Mouse (Mus musculus) embryonic facial prominence, embryonic 10.5 days (tissue): ENCODE results near the gene Cnga1. TPM values are rescaled to one million over a fixed set of nuclear protein-coding genes. Genes with fewer than 3 reads are reported as not detected.

ENCODE experiments used
- DNase-seq: peaks from one replicate; pipeline ENCODE4 v3.0.0-alpha.2; 2017; ENCODE audit warnings: low spot score
- H3K27ac ChIP-seq: fragments of 300-500 bp; sonication (generic); replicated peaks from 2 replicates; pipeline ENCODE4 v1.5.1; 2016; ENCODE audit warnings: mild to moderate bottlenecking
- H3K27me3 ChIP-seq: fragments of 300-500 bp; sonication (generic); replicated peaks from 2 replicates; pipeline ENCODE4 v1.6.1; 2016; ENCODE audit warnings: low read depth, mild to moderate bottlenecking; ENCODE audit not compliant: poor library complexity, severe bottlenecking
- H3K36me3 ChIP-seq: fragments of 300-500 bp; sonication (generic); replicated peaks from 2 replicates; pipeline ENCODE4 v1.6.1; 2016; ENCODE audit warnings: mild to moderate bottlenecking, moderate library complexity
- H3K4me1 ChIP-seq: fragments of 300-500 bp; sonication (generic); 2 replicates; pipeline ENCODE4 v1.6.1; 2016
- H3K4me3 ChIP-seq: fragments of 300-500 bp; sonication (generic); 2 replicates; pipeline ENCODE4 v1.5.1; 2016; ENCODE audit warnings: mild to moderate bottlenecking, moderate library complexity
- H3K9me3 ChIP-seq: fragments of 300-500 bp; sonication (generic); 2 replicates; pipeline ENCODE4 v1.6.1; 2016; ENCODE audit warnings: mild to moderate bottlenecking
- WGBS: fragments of 180-500 bp; shearing (Covaris S2); methylation state at CpG from one replicate; pipeline ENCODE4 v1.1.7; 2016; 5-methylcytosine and 5-hydroxymethylcytosine counted together
- polyA plus RNA-seq: library from polyadenylated mRNA; unstranded; fragments of >200 nt; fragmentation: Nextera tagmentation; extraction: Ambion mirVana; gene quantifications from 2 replicates; pipeline ENCODE4 v1.2.1, GENCODE M21; 2016

Gene Cnga1
- polyA plus RNA-seq: not detected in 2 replicates

DNA sequence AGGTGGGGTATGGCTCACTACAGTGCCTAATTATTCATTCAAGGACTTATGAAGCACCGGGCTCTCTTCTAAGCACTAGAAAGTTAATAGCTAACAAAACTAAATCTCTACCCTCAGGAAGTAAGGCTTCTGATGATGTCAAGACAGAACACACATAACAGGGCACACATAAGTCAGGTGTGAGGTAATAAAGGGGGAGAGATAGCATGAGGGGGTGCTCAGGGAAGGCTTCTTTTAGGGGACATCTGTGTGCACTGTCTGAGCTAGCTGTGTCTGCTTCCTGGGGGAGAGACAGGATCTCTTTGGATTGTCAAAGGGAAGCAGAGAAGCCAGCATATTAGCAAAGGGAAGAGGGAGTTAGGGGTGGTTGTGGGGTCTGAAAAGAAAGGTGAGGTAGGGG is at the start of gene Cnga1:
Gene Cnga1 (minus strand): TSS at position 101 of the 400 bp plus-strand sequence.
- Histone ChIP-seq H3K4me1 (peaks cover 15% of the 10 kb centered on the region), H3K4me3 (no peak within 1 kb of the TSS), H3K27me3 (peaks cover 48% of the 10 kb centered on the region), H3K27ac (no peak within 1 kb of the TSS), H3K36me3 (no peaks in the 10 kb centered on the region), H3K9me3 (no peaks in the 10 kb centered on the region)
- 89% methylated on average over 1 of the region's 1 CpGs for WGBS
- no peak for DNase-seq

DNA sequence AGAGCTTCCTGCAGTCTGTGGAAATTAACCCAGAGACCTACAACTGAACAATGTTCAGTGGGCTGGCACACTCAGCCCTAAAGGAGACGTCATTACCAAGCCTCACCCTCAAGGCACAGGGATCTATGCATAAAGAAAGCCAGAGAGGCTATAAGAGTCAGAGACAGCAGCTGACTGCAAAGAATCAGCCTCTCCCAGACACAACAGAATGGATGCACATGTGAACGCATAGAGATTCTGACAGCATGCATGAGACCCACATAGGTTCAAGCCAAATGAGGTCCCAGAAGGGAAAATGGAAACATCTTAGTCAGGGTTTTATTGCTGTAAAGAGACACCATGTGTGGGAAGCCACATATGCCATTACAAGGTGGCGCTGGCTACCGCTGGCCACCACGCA is 46.4 kb upstream of the Cnga1 start:
- Histone ChIP-seq H3K36me3 (no peaks in the 10 kb centered on the region), H3K9me3 (no peaks in the 10 kb centered on the region), H3K4me1 (no peaks in the 10 kb centered on the region), H3K27me3 (no peaks in the 10 kb centered on the region), H3K27ac (no peak overlapping the region), H3K4me3 (no peak overlapping the region)
- 94% methylated on average over 5 of the region's 5 CpGs for WGBS
- no peak for DNase-seq

- no peaks in the 10 kb centered on the region for H3K4me1 ChIP-seq
- no peak overlapping the region for H3K27ac ChIP-seq
- DNase-seq: no peak
- no peaks in the 10 kb centered on the region for H3K9me3 ChIP-seq
- H3K4me3 ChIP-seq: no peak overlapping the region
- H3K36me3 ChIP-seq: no peaks in the 10 kb centered on the region
- H3K27me3 ChIP-seq: no peaks in the 10 kb centered on the region
- 92% methylated on average over 7 of the region's 7 CpGs for WGBS
Observed at GRCm38 (mm10) chr5:72689556-72689955, 45.5 kb upstream of the Cnga1 start.

- no peaks in the 10 kb centered on the region for H3K36me3 ChIP-seq
- H3K27me3 ChIP-seq: no peaks in the 10 kb centered on the region
- WGBS: 92% methylated on average over 6 of the region's 6 CpGs
- no peak overlapping the region for H3K27ac ChIP-seq
- H3K4me3 ChIP-seq: no peak overlapping the region
- 0 out of 2 replicates have a peak, but pooled peaks cover 2% of the 10 kb centered on the region for H3K9me3 ChIP-seq
- DNase-seq: no peak
- H3K4me1 ChIP-seq: no peaks in the 10 kb centered on the region
Observed at GRCm38 (mm10) chr5:72681451-72681850, 37.4 kb upstream of the Cnga1 start.

DNA sequence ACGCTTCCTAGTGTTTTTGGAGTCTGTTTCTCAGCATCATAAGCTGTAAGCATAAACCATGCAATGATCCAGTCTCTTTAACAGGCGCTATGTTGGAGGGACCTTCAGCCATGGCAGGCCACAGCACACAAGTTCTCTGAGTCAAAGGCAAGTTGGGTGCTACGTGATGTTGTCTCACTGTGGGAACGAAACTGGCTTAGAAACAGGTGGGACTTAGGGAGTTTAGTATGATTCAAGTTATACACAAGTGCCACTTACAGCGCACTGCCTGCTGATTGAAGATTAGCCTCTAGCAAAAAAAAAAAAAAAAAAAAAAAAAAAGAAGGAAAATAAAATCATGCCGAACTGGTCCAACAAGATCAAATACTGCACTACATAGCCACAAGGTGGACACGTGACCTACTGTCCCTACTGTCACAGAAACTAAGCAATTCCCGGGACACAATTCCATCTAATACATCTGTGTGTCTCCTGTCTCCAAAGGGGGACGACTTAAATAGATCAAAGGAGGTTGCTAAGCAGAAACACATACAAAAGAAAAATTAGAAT is 31.0 kb upstream of the Cnga1 start:
- no peaks in the 10 kb centered on the region for H3K9me3 ChIP-seq
- no peaks in the 10 kb centered on the region for H3K4me1 ChIP-seq
- no peak overlapping the region for H3K27ac ChIP-seq
- no peak for DNase-seq
- H3K27me3 ChIP-seq: no peaks in the 10 kb centered on the region
- 81% methylated on average over 9 of the region's 9 CpGs for WGBS
- no peak overlapping the region for H3K4me3 ChIP-seq
- no peaks in the 10 kb centered on the region for H3K36me3 ChIP-seq

GRCm38 (mm10) chr5:72671017-72671699 is 27.1 kb upstream of the Cnga1 start:
- no peak for DNase-seq
- Histone ChIP-seq H3K4me1 (no peaks in the 10 kb centered on the region), H3K9me3 (no peaks in the 10 kb centered on the region), H3K36me3 (no peaks in the 10 kb centered on the region), H3K27ac (no peak overlapping the region), H3K27me3 (no peaks in the 10 kb centered on the region), H3K4me3 (no peak overlapping the region)
- WGBS: 79% methylated on average over 8 of the region's 8 CpGs

- Histone ChIP-seq H3K27ac (no peak overlapping the region), H3K4me3 (no peak overlapping the region), H3K9me3 (no peaks in the 10 kb centered on the region), H3K4me1 (no peaks in the 10 kb centered on the region), H3K36me3 (no peaks in the 10 kb centered on the region), H3K27me3 (no peaks in the 10 kb centered on the region)
- 88% methylated on average over 9 of the region's 9 CpGs for WGBS
- DNase-seq: no peak
Observed at GRCm38 (mm10) chr5:72668351-72668750, 24.3 kb upstream of the Cnga1 start.

GRCm38 (mm10) chr5:72666428-72666827 is 22.4 kb upstream of the Cnga1 start:
- H3K36me3 ChIP-seq: no peaks in the 10 kb centered on the region
- H3K27me3 ChIP-seq: no peaks in the 10 kb centered on the region
- no peaks in the 10 kb centered on the region for H3K4me1 ChIP-seq
- WGBS: 83% methylated on average over 7 of the region's 7 CpGs
- no peaks in the 10 kb centered on the region for H3K9me3 ChIP-seq
- DNase-seq: no peak
- no peak overlapping the region for H3K27ac ChIP-seq
- H3K4me3 ChIP-seq: no peak overlapping the region

DNA sequence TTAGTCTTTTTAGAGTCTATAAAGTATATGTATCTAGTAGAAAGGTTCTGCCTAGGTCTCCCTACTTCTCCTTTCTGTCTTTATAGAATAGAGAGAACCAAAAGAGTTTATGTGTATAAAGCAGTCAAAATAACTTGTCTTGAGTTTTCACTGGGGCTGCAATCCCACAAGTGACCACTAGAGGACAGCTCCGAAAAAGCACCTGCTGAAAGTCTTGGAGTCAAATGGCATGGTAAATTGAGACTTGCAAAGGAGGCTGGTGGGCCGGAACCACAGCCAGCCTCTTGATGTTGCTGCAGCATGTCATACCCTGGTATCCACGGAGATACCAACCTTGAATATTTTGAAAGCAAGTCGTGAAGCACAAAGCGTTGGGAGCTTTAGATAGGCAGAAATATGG is 21.2 kb upstream of the Cnga1 start:
- no peaks in the 10 kb centered on the region for H3K36me3 ChIP-seq
- H3K27me3 ChIP-seq: no peaks in the 10 kb centered on the region
- peak; percentile 65 for DNase-seq
- no peak overlapping the region for H3K27ac ChIP-seq
- WGBS: 24% methylated on average over 5 of the region's 5 CpGs
- H3K9me3 ChIP-seq: no peaks in the 10 kb centered on the region
- H3K4me3 ChIP-seq: no peak overlapping the region
- no peaks in the 10 kb centered on the region for H3K4me1 ChIP-seq

DNA sequence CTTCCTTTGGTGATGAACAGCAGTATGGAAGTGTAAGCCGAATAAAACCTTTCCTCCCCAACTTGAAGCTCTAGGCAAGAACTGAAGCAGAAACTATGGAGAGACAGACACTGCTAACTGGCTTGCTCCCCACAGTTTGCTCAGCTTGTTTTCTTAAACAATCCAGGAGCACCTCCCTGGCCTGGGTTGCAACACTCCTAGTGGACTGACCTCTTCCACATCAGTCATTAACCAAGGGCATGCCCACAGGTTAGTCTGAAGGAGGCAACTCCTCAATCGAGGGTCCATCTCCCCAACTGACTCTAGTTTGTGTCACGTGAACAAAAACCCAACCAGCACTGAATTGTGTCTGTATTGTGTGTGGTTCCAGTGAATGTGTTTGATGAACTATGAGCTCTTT is 20.8 kb upstream of the Cnga1 start:
- Histone ChIP-seq H3K36me3 (no peaks in the 10 kb centered on the region), H3K9me3 (no peaks in the 10 kb centered on the region), H3K4me1 (no peaks in the 10 kb centered on the region), H3K27ac (no peak overlapping the region), H3K27me3 (no peaks in the 10 kb centered on the region), H3K4me3 (no peak overlapping the region)
- no peak for DNase-seq
- 58% methylated on average over 3 of the region's 3 CpGs for WGBS

DNA sequence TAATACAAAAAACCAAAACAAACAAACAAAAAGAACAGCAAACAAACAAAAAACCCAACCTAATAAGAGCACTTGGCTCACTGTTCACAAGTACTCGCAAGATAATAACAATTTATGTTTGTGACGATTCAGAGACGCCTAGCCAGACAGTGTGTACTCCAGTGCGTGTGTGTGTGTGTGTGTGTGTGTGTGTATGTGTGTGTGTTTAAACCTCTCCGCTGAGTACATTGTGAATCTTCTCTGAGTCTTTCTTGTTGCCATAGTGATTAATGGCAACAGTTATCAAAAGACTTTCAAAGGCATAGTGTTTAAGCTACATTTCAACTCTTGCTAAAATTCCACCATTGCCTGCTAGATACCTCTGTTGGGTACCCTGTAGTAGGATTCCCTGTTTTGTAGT is 20.1 kb upstream of the Cnga1 start:
- no peak for DNase-seq
- Histone ChIP-seq H3K9me3 (no peaks in the 10 kb centered on the region), H3K36me3 (no peaks in the 10 kb centered on the region), H3K4me3 (no peak overlapping the region), H3K27me3 (no peaks in the 10 kb centered on the region), H3K27ac (no peak overlapping the region), H3K4me1 (no peaks in the 10 kb centered on the region)
- WGBS: 89% methylated on average over 5 of the region's 5 CpGs

DNA sequence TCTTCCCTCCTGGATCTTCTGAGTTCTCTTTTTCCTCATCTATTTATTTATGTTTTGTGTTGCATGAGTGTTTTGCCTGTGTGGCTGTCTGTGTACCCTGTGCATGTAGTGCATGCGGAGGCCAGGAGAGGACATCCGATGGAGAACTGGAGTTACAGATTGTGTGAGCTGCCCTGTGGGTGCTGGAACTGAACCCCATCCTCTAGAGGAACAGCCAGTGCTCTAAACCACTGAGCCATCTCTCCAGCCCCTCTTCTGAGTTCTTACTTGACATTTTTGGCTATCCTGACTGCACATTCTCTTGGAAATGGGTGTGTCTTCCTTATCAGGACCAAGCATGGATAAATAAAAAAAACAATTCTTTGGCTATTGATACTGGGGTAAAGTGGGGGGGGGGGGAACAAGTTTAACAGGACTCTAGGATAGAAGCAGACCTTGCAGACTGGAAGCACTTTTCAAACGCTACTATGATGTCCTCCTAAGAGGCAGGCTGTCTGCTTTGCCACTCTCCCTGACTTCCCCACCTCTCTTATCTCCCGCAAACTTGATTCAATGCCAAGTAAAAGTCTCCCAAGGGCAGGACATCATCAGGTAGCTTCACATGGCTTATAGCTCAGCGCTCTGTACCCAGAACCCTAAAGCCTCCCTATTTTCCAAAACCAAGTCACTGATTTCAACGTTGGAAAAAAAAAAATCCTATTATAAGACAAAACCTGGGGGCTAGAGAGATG is 17.1 kb upstream of the Cnga1 start:
- WGBS: 87% methylated on average over 6 of the region's 6 CpGs
- no peak overlapping the region for H3K4me3 ChIP-seq
- no peaks in the 10 kb centered on the region for H3K27me3 ChIP-seq

GRCm38 (mm10) chr5:72658375-72658774 is 14.3 kb upstream of the Cnga1 start:
- Histone ChIP-seq H3K27ac (no peak overlapping the region), H3K9me3 (no peaks in the 10 kb centered on the region), H3K36me3 (no peaks in the 10 kb centered on the region), H3K4me3 (no peak overlapping the region), H3K27me3 (no peaks in the 10 kb centered on the region), H3K4me1 (peaks cover 1% of the 10 kb centered on the region; the same call in 1 of the 2 replicates)
- 93% methylated on average over 13 of the region's 13 CpGs for WGBS
- DNase-seq: no peak

More for the DNA sequence above, 17.1 kb upstream of the Cnga1 start:
- Histone ChIP-seq H3K4me1 (no peaks in the 10 kb centered on the region), H3K27ac (no peak overlapping the region), H3K9me3 (no peaks in the 10 kb centered on the region), H3K36me3 (no peaks in the 10 kb centered on the region)
- DNase-seq: no peak
